Mouse (Mus musculus) kidney, adult 9 months (tissue): Measurements from ENCODE around the gene Xrcc3.
A peak's percentile ranks its signal among the peaks of the same experiment; 100 is the strongest.

Experiments used
- DNase-seq: peaks from one replicate; pipeline ENCODE4 v3.0.0; 2022

The Xrcc3 gene

DNA sequence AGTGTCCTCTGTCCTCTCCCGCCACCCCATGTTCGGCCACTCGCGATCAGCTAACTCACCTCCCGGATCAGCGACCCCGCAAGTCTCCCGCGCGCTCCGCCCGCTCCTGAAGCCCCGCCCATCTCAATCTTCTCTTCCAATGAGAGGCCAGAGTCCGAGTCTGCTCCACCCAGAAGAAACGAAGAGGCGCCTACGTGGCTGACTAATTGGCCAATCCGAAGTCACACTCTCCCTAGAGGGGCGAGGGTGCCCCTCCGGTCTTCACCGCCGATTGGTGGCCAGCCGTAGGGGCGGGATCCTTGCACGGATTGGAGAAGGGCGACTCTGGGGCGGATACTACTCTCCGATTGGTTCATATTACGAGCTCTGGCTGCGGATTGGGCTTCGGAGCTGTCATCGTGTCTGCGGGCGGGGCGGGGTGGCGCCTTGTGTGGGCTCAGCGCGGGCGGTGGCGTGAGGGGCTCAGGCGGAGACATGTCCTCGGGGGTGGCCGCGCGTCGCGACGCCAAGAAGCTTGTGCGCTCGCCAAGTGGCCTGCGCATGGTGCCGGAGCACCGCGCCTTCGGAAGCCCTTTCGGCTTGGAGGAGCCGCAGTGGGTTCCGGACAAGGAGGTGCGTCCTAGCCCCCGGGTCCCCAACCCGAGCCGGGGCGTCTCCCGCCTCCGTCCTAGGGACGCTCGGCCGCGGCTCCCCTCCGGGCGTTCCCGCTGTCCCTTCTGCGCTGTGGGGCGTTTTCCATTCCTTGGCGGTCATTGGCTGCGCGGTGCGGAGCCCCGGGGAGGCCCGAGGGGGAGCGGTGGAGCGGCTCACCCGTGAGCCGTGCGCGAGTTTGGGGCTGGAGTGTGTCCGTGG lies at the start of gene Xrcc3, which contains the start of gene Zfyve21:
Gene Xrcc3 (minus strand): TSS at position 108 of the 852 bp plus-strand sequence.
Gene Zfyve21 (plus strand): TSS at position 405 of the 852 bp plus-strand sequence.
- DNase-seq: peak; percentile 99

DNA sequence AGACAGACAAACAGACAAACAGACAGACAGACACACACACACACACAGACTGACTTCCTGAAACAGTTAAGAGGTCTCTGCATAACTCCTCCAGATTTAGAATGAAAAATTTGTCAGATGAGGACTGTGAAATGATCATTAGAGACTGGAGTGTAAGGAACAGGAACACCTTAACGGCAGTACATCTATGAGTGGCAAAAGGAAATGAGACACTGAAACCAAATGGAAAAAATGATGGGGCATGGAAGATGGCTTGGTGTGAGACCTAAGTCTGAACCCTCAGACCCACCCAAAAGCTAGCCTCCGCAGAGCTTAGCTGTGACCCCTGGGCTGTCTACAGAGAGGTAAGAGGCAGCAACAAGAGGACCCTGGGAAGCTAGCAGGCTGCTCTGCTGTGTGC lies 41.8 kb upstream of the Xrcc3 start:
- DNase-seq: no peak

DNA sequence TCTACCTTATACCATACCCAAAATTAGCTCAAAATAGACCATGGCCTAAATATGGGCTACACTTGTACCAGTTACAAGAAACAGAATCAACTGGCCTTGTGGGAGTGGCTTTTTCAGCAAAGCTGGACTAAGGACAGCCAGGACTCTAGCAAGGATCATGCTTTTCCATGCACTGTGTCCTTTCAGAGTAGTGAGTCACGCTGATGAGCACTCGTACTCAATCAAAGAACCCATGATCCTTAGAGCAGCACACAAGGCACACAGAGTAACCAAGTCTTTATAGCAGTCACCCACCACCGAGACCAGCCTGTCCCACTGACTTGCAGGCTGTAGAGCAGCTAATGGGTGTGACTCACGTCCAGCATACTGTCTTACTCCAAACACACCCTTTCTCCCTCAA lies 39.9 kb upstream of the Xrcc3 start:
- DNase-seq: no peak

DNA sequence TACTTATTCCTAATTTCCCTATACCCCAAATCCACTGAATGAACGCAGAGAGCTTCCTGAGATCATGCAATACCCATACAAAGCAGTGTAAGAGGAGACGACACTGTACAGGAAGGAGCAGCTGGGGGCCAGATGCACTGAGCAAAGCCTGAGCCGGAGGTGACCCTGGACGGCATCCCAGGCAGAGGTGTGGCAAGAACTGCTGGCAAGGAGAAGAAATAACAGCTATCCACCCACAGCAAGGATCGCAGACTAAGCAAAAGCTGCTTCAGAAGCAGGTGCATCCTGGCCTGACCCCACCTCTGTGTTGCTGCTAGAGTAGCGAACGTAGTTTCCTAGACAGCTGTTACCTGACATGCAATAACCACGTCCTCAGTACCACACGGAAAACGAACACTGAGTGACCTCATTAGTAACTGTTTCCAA lies 39.4 kb upstream of the Xrcc3 start:
- DNase-seq: peak; percentile 34

DNA sequence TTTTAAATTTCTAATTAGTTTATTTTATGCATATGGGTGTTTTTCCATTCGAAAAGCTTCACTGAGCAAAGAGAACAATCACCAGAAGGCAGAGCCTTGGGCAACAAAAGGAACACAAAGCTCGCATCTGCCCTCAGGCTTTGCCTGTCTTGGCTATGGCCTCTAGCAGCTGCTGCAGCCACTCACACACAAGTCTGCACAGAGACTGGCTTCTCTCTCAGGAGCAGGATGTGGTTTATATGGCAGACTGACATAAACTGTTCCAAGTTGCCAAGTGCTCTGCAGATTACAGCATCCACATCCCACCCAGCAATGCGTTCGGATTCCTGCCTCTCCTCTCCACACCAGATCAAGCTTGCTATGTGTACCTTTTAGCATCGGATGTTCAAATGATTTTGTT lies 38.1 kb upstream of the Xrcc3 start:
- DNase-seq: no peak

DNA sequence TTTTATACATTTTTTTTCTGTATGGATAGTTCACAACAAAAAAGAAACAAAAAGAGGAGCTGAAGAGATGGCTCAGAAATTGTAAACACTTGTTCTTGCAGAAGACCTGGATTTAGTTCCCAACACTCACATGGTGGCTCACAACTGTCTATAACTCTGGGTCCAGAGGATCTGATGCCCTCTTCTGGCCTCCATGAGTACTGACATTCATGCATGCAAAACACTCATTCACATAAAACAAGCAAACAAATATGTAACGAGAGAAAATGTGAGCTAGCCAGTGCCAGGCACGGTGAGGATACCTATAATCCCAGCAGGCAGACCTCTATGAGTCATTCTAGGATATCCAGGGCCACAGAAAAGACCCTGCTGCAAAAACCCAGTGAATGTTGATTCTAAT lies 37.6 kb upstream of the Xrcc3 start:
- DNase-seq: no peak

GRCm38 (mm10) chr12:111848300-111848798 lies 34.7 kb upstream of the Xrcc3 start:
- no peak for DNase-seq

- DNase-seq: no peak
Observed at GRCm38 (mm10) chr12:111846815-111847214, 33.1 kb upstream of the Xrcc3 start.

- DNase-seq: no peak
Observed at GRCm38 (mm10) chr12:111845953-111846352, 32.3 kb upstream of the Xrcc3 start.

DNA sequence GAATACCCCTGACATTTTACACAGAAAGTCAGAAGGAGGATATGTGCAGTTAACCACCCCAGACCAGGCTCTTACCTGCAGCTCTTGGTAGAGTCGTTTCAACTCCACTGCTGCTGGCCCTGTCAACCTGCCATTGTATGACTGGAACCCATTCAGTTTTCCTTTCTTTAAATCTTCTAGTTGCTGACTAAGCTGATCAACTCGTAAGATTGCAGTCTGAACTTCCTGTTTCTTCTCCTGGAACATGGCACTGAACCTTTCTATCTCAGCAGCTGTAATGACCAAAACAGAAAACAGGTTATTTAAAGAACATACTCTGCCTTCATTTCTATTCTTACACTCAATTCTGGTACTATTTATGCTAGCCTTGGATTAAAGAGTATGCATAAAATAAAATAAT lies 29.8 kb upstream of the Xrcc3 start:
- DNase-seq: no peak

- no peak for DNase-seq
Observed at GRCm38 (mm10) chr12:111842565-111843433, 29.1 kb upstream of the Xrcc3 start.

- DNase-seq: no peak
Observed at GRCm38 (mm10) chr12:111833457-111833856, 19.8 kb upstream of the Xrcc3 start.

DNA sequence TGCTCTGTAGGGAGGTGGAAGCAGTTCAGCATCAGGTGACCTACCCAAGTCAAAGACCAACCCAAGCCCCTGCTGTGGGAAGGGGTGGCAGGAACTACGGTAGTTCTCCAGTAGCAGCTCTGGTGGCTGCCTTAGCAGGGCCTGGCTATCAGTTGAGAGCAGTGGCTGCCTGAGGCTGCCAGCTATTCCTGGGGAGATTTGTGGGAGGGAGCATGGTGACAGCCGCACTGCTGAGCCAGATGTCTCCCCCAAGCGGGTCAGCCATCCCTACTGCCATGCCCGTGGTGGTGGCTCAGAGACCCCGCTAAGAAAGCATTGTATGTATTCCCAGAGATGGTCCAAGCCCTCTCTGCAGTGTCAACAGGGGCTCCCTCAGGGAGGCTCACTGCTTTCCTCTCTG lies 19.0 kb upstream of the Xrcc3 start:
- DNase-seq: no peak

DNA sequence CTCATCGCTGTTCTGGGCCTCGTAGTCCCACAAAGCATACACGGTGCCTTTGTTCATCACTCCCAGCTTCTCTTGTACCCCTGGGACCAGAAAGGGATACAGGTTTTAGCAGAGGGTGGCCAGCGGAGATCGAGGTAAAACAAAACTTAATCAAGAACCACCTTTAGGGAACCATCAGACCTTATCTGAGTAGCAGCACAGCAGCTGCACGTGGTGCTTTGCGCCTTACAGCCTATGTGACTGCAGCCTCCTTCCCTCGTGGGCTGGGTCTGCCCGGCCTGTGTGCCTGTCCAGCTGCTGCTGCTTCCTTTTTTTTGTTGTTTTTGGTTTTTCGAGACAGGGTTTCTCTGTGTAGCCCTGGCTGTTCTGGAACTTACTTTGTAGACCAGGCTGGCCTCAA lies 16.7 kb upstream of the Xrcc3 start:
- DNase-seq: no peak

DNA sequence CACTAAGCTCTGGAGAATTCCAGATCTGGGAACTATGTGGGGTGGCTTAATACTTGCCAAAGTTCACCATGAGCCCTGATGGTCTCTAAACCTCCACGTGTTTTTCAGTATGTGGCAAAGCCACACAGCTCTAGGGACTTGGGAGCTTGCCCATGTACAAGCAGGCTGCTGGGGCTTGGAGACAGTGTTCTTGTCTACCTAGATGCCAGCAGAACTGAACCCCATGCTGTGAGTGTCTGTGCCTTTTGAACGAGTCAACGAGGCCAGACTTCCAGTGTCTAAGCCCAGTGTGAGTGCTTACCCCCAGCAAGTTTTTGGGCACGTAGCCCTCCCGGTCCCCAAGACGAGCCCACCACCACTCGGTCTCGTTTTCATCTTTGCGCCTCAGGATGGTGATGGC lies 16.3 kb upstream of the Xrcc3 start:
- DNase-seq: no peak

DNA sequence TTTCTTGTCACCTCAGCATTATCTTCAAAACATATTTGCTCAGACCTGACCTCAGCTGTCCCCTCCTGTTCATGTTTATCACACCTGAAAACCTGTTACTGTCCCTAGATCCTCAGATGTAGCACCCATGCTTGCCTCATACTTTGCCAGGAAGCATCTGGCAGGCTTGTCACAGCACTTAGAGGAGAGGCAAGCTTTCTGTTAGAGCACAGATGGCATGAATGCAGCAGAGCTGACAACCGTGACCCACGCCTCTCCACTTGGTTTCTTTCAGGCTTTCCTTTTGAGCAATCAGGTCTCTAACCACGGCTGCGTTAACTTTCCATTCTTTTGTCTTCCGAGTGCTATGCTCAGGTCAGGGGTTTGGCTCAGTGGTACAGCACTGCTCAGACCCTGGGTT lies 15.8 kb upstream of the Xrcc3 start:
- no peak for DNase-seq

- DNase-seq: no peak
Observed at GRCm38 (mm10) chr12:111827556-111827955, 13.9 kb upstream of the Xrcc3 start.

DNA sequence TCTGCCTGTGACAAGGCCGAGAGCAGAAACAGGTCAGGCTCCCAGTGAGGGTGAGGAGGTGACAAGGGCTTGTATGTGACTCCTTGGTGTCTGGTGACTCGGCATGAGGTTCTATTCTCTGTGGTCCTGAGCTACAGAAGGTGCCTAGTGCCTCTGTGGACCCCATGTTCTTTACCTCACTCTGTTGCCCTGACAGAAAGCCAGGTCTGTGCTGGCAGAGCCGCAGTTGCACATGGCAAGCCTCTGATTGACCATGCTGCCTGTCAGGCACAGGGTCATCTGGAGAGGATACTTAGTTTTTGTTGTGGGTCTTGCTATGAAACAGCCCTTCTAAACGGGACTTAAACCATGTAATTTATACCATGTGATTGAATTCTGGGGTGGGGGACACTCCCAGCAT lies 8.3 kb upstream of the Xrcc3 start:
- DNase-seq: no peak

DNA sequence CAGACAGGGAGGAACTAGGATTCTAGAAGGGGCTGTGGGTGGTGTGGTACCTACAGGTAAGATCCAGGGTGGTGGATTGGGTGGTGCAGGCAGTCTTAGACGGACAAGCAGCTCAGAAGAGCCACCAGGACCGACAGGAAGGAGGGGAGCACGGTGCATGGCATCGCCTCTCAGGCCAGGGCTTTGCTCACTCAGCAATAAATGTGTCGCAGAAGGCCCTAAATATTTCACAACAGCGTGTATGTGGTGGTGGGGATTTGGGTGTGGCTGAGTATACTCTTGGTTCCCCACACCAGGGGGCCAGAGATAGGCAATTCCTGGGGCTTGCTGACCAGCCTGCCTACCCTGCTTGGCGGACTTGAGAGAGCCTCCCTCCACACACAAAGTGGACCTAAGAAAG lies 7.0 kb upstream of the Xrcc3 start:
- DNase-seq: no peak

GRCm38 (mm10) chr12:111819936-111820335 lies 6.3 kb upstream of the Xrcc3 start:
- DNase-seq: peak; percentile 68

GRCm38 (mm10) chr12:111817991-111818390 lies 4.3 kb upstream of the Xrcc3 start:
- no peak for DNase-seq

- peak; percentile 56 for DNase-seq
Observed at GRCm38 (mm10) chr12:111816967-111817366, 3.3 kb upstream of the Xrcc3 start.

DNA sequence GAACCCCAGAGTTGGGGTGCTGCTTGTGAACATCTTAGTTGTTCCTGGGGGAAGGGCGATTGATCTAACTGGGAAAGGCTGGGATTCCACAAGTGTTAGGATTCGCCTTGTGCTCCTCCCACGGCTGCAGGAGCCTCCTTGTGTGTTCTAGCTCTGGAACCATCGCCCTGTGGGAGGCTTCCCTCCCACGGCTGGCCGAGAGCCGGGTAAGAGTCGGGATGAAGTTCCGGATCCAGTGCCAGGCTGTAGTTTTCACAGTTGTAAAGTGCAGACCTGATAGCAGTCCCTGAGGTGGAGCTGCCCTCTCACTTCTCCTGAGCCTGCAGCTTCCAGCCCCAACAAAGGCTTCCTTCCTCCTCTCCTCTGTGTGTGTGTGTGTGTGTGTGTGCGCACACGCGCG lies 2.9 kb upstream of the Xrcc3 start:
- no peak for DNase-seq
